Mouse (Mus musculus): Measurements from ENCODE around the gene Fam83f.

Gene Fam83f

DNA sequence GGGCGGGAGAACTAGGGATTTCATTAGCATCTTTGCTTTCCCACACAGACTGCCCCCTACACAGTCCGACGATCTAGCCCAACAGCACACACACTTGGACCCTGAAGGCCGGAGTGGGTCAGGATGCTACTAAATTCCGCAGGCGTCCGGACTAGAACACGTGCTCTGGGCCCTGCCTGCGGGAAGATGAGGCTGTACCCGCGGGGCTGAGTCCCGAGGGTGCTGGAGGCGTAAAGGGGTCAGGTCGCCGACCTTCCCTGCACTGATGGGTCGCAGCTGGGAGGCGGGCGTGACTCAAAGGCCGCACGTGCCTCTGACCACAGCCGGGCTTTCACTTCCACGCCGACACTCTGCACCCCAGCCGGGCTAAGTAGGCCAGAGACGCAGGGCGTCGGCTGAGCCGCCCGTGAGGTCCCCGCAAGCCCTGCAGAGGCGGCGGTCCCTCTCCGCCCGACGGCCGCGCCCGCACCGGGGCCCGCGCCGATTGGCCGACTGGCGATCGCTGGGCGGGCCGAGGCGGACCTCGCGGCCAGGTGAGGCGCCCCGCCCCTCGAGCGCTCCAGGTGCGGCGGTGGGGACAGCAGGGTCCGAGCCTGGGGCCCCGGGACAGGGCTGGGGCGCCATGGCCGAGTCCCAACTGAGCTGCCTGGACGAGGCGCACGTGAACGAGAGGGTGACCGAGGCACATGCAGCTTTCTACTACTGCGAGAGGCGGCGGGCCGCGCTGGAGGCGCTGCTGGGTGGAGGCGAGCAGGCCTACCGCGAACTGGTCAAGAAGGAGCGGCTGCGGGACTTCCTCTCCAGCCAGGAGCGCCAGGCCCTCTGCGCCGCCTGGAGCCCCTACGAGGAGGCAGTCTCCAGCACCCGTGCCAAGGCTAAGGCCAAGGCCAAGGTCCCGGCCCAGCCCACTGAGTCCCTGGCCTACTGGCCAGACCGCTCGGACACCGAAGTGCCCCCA, at the start of gene Fam83f:
Gene Fam83f, plus strand, starts transcription at position 553 of the 958 bp plus-strand sequence.
- no peak for DNase-seq (ENCODE audit: low spot score)

- DNase-seq (ENCODE audit: low spot score) = peak; percentile 80
Observed at GRCm38 (mm10) chr15:80623171-80623837, 48.3 kb upstream of the Fam83f start.

DNA sequence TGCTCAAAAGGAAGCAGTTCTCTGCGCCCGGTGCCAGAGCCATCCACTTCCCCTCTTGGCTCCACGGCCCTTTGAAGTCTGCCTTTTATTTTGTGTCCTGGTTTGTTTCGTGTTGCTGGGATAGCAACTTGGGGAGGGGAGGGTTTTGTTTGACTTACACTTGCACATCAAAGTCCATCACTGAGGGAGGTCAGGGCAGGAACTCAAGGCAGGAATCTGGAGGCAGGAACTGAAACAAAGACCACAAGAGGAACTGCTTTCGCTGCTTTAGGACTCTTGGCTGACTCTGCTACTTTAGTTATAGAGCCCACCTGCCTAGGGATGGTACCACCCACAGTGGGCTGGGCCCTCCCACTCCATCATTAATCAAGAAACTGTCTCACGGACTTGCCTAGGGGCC, 45.2 kb upstream of the Fam83f start:
- DNase-seq (ENCODE audit: low spot score) = no peak

- DNase-seq (ENCODE audit: low spot score) = no peak
Observed at GRCm38 (mm10) chr15:80630147-80630546, 41.5 kb upstream of the Fam83f start.

GRCm38 (mm10) chr15:80630711-80631110, 40.9 kb upstream of the Fam83f start:
- no peak for DNase-seq (ENCODE audit: low spot score)

DNA sequence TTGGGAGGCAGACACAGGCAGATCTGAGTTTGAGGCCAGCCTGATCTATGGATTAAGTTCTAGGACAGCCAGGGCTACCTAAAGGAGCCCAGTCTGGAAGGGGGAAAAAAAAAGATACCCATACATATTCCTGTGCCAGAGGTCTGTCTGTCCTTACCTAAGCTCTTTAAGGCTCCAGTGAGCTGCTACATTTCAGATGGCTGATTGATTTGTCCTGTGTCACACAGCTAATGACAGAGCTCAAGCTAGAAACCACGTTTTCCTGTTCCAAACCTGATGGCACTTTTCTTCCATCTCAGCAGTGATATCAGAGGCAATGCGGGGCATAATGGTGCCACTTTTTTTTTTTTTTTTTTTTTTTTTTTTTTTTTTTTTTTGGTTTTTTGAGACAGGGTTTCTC, 40.3 kb upstream of the Fam83f start:
- DNase-seq (ENCODE audit: low spot score) = no peak

DNA sequence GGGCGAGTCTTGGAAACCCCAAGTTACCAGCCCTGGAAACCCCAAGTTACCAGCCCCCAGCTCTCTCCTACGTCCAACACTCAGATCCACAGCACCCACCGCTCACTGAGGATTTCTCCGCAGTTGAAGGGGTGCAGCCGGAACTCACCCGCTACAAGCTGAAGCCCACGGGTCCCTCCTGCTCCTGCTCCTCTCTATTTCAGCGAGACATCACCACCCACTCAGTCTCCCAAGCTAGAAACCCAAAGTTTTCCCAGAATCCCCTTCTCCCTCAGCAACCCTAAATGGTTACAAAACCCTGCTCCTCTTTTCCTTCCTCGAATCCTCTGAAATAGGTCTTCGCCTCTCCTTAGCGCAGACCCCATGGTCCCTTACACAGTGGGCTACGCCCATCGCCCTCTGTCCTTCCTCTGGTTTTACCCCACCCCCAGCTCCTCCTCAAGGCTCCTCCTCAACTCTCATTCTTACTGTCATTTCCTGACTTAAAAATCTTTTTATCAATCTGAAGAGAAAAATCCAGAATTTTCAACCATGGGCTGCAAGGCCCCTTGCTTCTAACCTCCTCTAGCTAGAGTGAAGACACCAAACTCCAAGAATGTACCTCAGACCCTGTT, 39.3 kb upstream of the Fam83f start:
- DNase-seq (ENCODE audit: low spot score) = no peak

GRCm38 (mm10) chr15:80634391-80635193, 37.1 kb upstream of the Fam83f start:
- peak; percentile 74 for DNase-seq (ENCODE audit: low spot score)

- no peak for DNase-seq (ENCODE audit: low spot score)
Observed at GRCm38 (mm10) chr15:80636757-80637372, 34.8 kb upstream of the Fam83f start.

DNA sequence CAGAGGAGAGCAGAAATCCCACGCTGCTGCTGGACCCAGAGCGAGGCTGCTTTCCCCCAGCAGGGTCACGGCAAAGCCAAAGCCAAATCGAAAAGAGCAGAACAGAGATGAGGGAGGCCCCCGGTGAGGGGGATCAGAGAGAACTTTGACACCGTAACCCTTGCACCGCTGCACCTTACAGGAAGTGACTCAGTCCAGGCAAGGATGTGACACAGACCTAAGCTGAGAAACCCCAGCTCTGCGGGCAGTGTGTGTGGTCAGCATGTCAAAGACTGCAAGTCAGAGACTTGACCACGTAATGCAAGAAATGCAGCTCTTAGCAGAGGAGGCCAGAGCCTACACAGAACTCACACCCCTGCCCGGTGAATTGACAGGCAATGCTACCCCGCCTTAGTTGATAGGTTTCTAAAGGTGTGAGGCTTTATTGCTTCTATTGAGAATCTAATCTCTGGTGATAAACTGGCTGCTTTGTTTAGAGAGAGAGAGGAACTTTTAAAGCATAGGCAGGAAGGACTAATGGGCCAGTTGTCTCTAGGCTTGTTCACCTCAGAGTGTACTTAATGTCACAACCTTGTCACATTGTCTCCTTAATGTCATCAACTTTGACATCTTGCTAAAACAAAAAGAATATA, 32.5 kb upstream of the Fam83f start:
- no peak for DNase-seq (ENCODE audit: low spot score)

- no peak for DNase-seq (ENCODE audit: low spot score)
Observed at GRCm38 (mm10) chr15:80639874-80640273, 31.8 kb upstream of the Fam83f start.

DNA sequence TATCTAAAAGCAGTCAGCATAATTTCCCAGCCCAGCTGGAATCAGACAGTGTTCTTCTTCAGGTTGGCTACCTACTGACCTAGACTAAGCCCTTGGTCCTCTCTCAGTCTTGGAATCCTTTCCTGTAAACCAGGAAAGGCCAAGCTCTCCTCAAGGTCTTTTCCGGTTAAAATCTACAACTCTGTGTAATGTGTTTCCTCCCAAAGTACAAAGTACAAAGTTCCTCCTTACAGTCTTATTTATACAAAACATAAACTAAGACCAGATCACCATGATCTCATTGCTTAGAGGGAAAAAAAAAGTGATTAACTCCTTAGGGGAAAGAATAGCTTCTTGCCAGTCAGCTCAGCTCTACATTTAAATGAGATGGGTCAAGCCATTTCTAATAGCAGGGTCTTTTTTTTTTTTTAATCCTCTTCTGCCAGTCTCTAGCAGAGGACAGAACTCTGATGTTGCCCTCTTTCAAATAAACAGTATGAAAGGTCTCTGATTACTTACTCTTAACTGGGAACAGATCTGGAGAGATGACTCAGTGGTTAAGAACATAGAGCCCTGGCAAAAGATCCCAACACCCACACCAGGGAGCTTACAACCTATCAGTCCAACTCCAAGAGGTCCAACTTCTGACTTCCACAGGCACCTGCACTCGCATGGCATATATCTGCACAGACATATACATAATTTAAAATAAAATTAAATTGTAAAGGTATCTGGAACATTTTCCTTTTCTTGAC, 29.8 kb upstream of the Fam83f start:
- DNase-seq (ENCODE audit: low spot score) = no peak

GRCm38 (mm10) chr15:80645006-80645797, 26.4 kb upstream of the Fam83f start:
- DNase-seq (ENCODE audit: low spot score) = no peak

GRCm38 (mm10) chr15:80648977-80649606, 22.6 kb upstream of the Fam83f start:
- DNase-seq (ENCODE audit: low spot score) = no peak

- DNase-seq (ENCODE audit: low spot score) = no peak
Observed at GRCm38 (mm10) chr15:80650412-80650811, 21.2 kb upstream of the Fam83f start.

GRCm38 (mm10) chr15:80653865-80654264, 17.8 kb upstream of the Fam83f start:
- no peak for DNase-seq (ENCODE audit: low spot score)

DNA sequence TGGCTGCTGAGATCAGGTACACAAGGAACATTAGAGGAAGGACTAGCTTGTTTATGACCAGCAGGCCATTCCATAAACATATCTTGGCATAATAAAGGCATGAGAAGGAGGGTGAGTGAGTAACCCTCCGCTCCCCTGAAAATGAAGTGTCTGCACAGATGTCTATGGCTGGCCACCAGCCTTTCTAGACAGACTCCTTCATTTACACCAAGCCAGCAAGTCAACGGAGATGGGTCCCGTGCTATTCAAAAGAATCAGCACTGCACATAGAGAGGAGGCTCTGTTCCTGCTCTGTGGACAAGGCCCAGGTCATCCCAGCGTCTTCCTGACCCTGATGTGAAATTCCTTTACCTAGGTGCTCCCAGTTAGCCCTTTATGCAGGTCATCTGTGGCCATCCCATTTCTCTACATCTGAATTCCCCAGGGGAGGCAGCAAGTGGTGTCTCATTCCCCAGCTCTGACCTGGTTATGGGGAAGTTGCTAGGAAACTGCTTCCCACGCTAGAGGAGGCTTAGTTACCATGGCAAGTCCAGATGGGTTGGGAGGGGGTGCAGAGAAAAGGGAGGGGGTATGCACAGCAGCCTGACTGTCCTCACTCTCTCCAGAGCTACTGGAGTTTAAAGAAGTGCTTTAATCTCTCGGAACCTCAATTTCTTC, 12.7 kb upstream of the Fam83f start:
- DNase-seq (ENCODE audit: low spot score) = no peak

DNA sequence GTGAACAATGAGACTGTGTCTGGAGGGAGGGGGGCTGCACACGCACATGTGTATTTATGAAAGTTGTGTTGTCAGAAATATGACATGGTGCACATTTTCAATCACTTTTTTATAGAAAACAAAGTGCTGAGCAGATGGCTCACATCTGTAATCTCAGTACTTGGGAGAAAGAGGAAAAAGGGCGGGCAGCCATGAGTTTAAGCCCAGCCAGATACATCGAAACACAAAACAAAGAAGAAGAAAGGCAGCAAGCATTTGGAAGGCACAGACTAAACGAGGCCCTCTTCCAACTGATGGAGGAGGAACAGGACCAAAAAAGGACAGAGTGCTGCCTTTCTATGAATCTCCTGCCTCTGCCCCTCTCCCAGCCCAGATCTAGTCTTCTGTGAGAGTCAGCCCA, 10.7 kb upstream of the Fam83f start:
- DNase-seq (ENCODE audit: low spot score) = no peak

Measured in c-Kit-positive CD71-positive TER-119-positive erythroid progenitor cells, embryonic 14.5 days (primary cell).